Mouse (Mus musculus) heart, adult 2 months (tissue): ENCODE data around the gene Kcnt1. TPM values are rescaled to one million over a fixed set of nuclear protein-coding genes. Genes with fewer than 3 reads are reported as not detected.

Experiments used
- DNase-seq, 2 experiments: peaks; one replicate each; pipeline ENCODE4 v3.0.0; 2021
- H3K27ac ChIP-seq: fragments of 200-600 bp; 2 replicates; pipeline ENCODE4 v1.8.1; 2022
- H3K27me3 ChIP-seq: fragments of 200-500 bp; 2 replicates; pipeline ENCODE4 v1.6.1; 2012; ENCODE audit warnings: mild to moderate bottlenecking, low read length, inconsistent platforms, mixed read lengths; ENCODE audit not compliant: control insufficient read depth, insufficient read depth
- H3K36me3 ChIP-seq: fragments of 200-500 bp; 2 replicates; pipeline ENCODE4 v1.6.1; 2012; ENCODE audit warnings: low read length, inconsistent platforms; ENCODE audit not compliant: control insufficient read depth, insufficient read depth
- H3K4me1 ChIP-seq: fragments of 200-500 bp; 2 replicates; pipeline ENCODE4 v1.6.1; 2011; ENCODE audit warnings: low read length; ENCODE audit not compliant: control insufficient read depth, insufficient read depth
- H3K4me3 ChIP-seq: fragments of 200-600 bp; 2 replicates; pipeline ENCODE4 v1.8.1; 2022
- H3K79me2 ChIP-seq: fragments of 200-500 bp; replicated peaks from 2 replicates; pipeline ENCODE4 v1.6.1; 2012; ENCODE audit warnings: mild to moderate bottlenecking, inconsistent platforms, low read length, moderate library complexity, mixed read lengths; ENCODE audit not compliant: control insufficient read depth, insufficient read depth
- H3K9ac ChIP-seq: fragments of 200-500 bp; 2 replicates; pipeline ENCODE4 v1.6.1; 2012; ENCODE audit warnings: low read depth, mild to moderate bottlenecking, control low read depth, inconsistent platforms, low read length, mixed read lengths
- CTCF ChIP-seq: fragments of 200-600 bp; IDR thresholded peaks from 2 replicates; pipeline ENCODE4 v1.8.1; 2022; ENCODE audit warnings: antibody characterized with exemption, mild to moderate bottlenecking, moderate library complexity
- EP300 ChIP-seq: fragments of 200-500 bp; IDR thresholded peaks from 2 replicates; pipeline ENCODE4 v1.6.1; 2011; ENCODE audit warnings: low read depth, low read length, control low read depth; ENCODE audit not compliant: insufficient read depth
- POLR2A ChIP-seq: fragments of 200-500 bp; IDR thresholded peaks from 2 replicates; pipeline ENCODE4 v1.6.1; 2011; ENCODE audit warnings: mild to moderate bottlenecking, low read depth, low read length, control low read depth; ENCODE audit not compliant: insufficient read depth
- WGBS: fragments of 180-500 bp; shearing (Covaris S2); methylation state at CpG from one replicate; pipeline ENCODE4 v1.1.7; 2018; 5-methylcytosine and 5-hydroxymethylcytosine counted together
- intact Hi-C: fragments of 180-260 bp; cut with DNase I; formaldehyde crosslinking; loops from one replicate; pipeline ENCODE4 v1.15.1; 2025
- polyA plus RNA-seq: library from polyadenylated mRNA; depleted of rRNA; stranded (reverse); fragments of >200 nt; gene quantifications from 2 replicates; pipeline ENCODE4 v1.2.3, GENCODE M21; 2012
- total RNA-seq, 2 experiments: library from RNA; stranded (reverse); gene quantifications; 2 replicates each; pipeline ENCODE4 v1.2.3; 2021

Gene Kcnt1
- total and polyA plus RNA-seq, 3 experiments = 0.55 to 0.92 (median 0.66) TPM

GRCm38 (mm10) chr2:25879061-25879460 is 15.5 kb downstream of the Kcnt1 start:
- WGBS = 55% methylated on average over 4 of the region's 4 CpGs
- Histone ChIP-seq H3K27ac (no peak overlapping the region), H3K36me3 (no peaks in the 10 kb centered on the region), H3K9ac (no peak overlapping the region), H3K4me3 (no peak overlapping the region), H3K79me2 (no peaks in the 10 kb centered on the region), H3K27me3 (peaks cover 5% of the 10 kb centered on the region; the same call in 1 of the 2 replicates), H3K4me1 (no peaks in the 10 kb centered on the region)
- DNase-seq = no peak
- intact Hi-C loops = no loop called here
- no peak for TF ChIP-seq CTCF
- TF ChIP-seq EP300 = no peak
- TF ChIP-seq POLR2A = no peak

GRCm38 (mm10) chr2:25882276-25882675 is 18.7 kb downstream of the Kcnt1 start:
- Histone ChIP-seq H3K36me3 (no peaks in the 10 kb centered on the region), H3K4me3 (no peak overlapping the region), H3K4me1 (no peaks in the 10 kb centered on the region), H3K79me2 (no peaks in the 10 kb centered on the region), H3K9ac (no peak overlapping the region), H3K27me3 (peaks cover 5% of the 10 kb centered on the region; the same call in 1 of the 2 replicates), H3K27ac (no peak overlapping the region)
- no peak for DNase-seq
- TF ChIP-seq POLR2A (no peak), CTCF (no peak), EP300 (no peak)
- WGBS = 22% methylated on average over 1 of the region's 1 CpGs
- intact Hi-C loops = no loop called here

GRCm38 (mm10) chr2:25884756-25885155 is 21.2 kb downstream of the Kcnt1 start:
- DNase-seq = no peak
- no peak overlapping the region for H3K27ac ChIP-seq
- no peak overlapping the region for H3K9ac ChIP-seq
- no peaks in the 10 kb centered on the region for H3K4me1 ChIP-seq
- no peaks in the 10 kb centered on the region for H3K27me3 ChIP-seq
- intact Hi-C loops = no loop called here
- WGBS = 80% methylated on average over 3 of the region's 3 CpGs
- H3K36me3 ChIP-seq = no peaks in the 10 kb centered on the region
- H3K4me3 ChIP-seq = no peak overlapping the region
- H3K79me2 ChIP-seq = no peaks in the 10 kb centered on the region
- TF ChIP-seq POLR2A (no peak), EP300 (no peak), CTCF (no peak)

GRCm38 (mm10) chr2:25887226-25887625 is 23.7 kb downstream of the Kcnt1 start:
- Histone ChIP-seq H3K27ac (no peak overlapping the region), H3K4me3 (no peak overlapping the region), H3K79me2 (no peaks in the 10 kb centered on the region), H3K36me3 (no peaks in the 10 kb centered on the region), H3K27me3 (no peaks in the 10 kb centered on the region), H3K4me1 (no peaks in the 10 kb centered on the region), H3K9ac (no peak overlapping the region)
- 44% methylated on average over 8 of the region's 8 CpGs for WGBS
- intact Hi-C loops = no loop called here
- TF ChIP-seq EP300 (no peak), CTCF (no peak), POLR2A (no peak)
- no peak for DNase-seq

- Histone ChIP-seq H3K79me2 (no peaks in the 10 kb centered on the region), H3K27ac (no peak overlapping the region), H3K36me3 (no peaks in the 10 kb centered on the region), H3K9ac (no peak overlapping the region), H3K4me3 (no peak overlapping the region), H3K27me3 (no peaks in the 10 kb centered on the region), H3K4me1 (no peaks in the 10 kb centered on the region)
- intact Hi-C loops = no loop called here
- DNase-seq = no peak
- 61% methylated on average over 5 of the region's 5 CpGs for WGBS
- peak; percentile 46 for TF ChIP-seq CTCF
- no peak for TF ChIP-seq POLR2A
These were observed 24.6 kb downstream of the Kcnt1 start for GRCm38 (mm10) chr2:25888144-25888543.

GRCm38 (mm10) chr2:25892440-25892839 is 28.9 kb downstream of the Kcnt1 start:
- no peak for DNase-seq
- H3K9ac ChIP-seq = no peak overlapping the region
- intact Hi-C loops = no loop called here
- H3K27me3 ChIP-seq = no peaks in the 10 kb centered on the region
- no peaks in the 10 kb centered on the region for H3K4me1 ChIP-seq
- 78% methylated on average over 7 of the region's 7 CpGs for WGBS
- no peak overlapping the region for H3K4me3 ChIP-seq
- H3K79me2 ChIP-seq = no peaks in the 10 kb centered on the region
- H3K36me3 ChIP-seq = no peaks in the 10 kb centered on the region
- H3K27ac ChIP-seq = no peak overlapping the region
- TF ChIP-seq POLR2A = no peak

GRCm38 (mm10) chr2:25898970-25899369 is 35.4 kb downstream of the Kcnt1 start:
- H3K36me3 ChIP-seq = no peaks in the 10 kb centered on the region
- intact Hi-C loops = no loop called here
- H3K9ac ChIP-seq = no peak overlapping the region
- no peaks in the 10 kb centered on the region for H3K4me1 ChIP-seq
- H3K4me3 ChIP-seq = no peak overlapping the region
- H3K79me2 ChIP-seq = no peaks in the 10 kb centered on the region
- no peak for DNase-seq
- no peaks in the 10 kb centered on the region for H3K27me3 ChIP-seq
- TF ChIP-seq POLR2A (no peak), EP300 (no peak), CTCF (no peak)
- WGBS = 67% methylated on average over 9 of the region's 9 CpGs
- H3K27ac ChIP-seq = no peak overlapping the region
